Mouse (Mus musculus) stomach, postnatal 0 days (tissue): ENCODE measurements at regions not wholly inside any gene's neighbourhood (a gene's known extent, or its start where the extent isn't known, plus 50 kb on each side); places are given as distances from the start of the nearest gene placed in this dataset.

Experiments
- CTCF ChIP-seq: IDR thresholded peaks from 2 replicates; pipeline ENCODE4 v1.5.1; 2016; ENCODE audit warnings: antibody characterized with exemption, low read depth, mild to moderate bottlenecking, moderate library complexity
- EP300 ChIP-seq: optimal IDR thresholded peaks from 2 replicates; pipeline ENCODE3; 2016; ENCODE audit warnings: antibody characterized with exemption

DNA sequence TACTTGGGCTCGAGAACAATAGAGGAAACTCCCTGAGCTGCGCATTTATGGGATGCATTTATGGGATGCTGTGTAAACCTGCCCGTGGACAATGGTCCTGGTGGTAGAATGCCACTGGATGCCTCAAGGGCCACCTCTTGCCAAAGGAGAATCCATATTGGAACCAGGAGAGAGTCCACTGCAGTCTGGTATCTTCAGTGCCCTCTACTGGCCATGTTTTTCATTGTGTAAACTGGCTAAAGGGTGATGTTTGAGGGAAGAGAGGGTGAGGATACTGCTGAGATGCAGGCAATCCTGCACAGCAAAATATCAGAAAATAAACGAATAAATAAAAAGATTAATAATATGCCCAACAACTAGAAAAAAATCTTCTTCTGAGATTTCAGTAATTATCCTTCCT lies 333.5 kb downstream of the Gm826 start:
- no peak for TF ChIP-seq EP300
- peak; percentile 69 for TF ChIP-seq CTCF
